Mouse (Mus musculus) inflammation-experienced regulatory T-cells, adult 6 months (primary cell): ENCODE measurements around the gene Syn3. TPM values are rescaled to one million over a fixed set of nuclear protein-coding genes. Genes with fewer than 3 reads are reported as not detected.
"Not testable (repeated sequence)": the region's sequence is repeated elsewhere in the genome, so short reads cannot be mapped to it uniquely, and the experiment has no call there.

Experiments used
- ATAC-seq: one replicate; pipeline ENCODE4 v1.8.0; 2017
- polyA plus RNA-seq, 3 experiments: library from polyadenylated mRNA; unstranded; fragments of 100-300 nt; shearing (Covaris generic); gene quantifications; one replicate each; pipeline ENCODE4 v1.2.1; 2017

Gene Syn3
- not detected for polyA plus RNA-seq

DNA sequence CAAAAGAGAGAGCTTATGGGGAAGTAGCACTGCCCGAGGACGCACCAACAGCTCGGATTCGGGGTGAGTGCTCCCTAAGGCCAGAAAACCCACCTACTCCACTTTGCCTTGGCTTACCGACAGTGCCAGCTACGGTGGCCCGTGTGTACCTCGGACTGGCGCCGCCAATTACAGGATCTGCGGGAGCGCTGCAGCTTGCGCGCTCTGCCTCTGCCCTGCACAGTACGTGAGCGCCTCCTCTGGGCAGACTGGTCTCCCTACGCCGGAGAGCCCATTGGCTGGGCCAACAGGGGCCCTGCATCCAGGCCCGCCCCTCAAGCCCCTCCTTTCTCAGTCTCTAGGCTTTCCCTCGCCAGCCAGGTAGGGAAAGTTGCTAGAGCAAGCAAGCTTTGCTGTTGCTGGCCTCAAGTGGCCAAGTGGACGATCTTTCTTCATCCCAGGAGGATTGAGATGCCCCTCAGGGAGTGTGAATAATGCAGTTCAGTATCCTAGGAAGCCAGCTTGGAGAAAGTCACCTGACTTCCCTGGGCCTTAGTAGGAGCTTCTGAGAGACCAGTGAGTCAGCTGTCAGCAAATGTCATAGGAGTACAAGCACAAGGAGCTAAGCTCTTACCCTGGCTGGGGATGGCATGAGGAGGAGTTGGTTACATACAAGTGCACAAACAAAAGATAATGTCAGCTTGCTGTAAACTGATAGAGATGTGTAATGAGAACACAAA, at the start of gene Syn3:
Gene Syn3 (minus strand): TSS at position 224 of the 719 bp plus-strand sequence.
- no peak for ATAC-seq

- ATAC-seq = not testable (repeated sequence)
Observed at GRCm38 (mm10) chr10:86526357-86526874, 27.7 kb upstream of the Syn3 start.

- no peak for ATAC-seq
Observed at GRCm38 (mm10) chr10:86513801-86514200, 15.1 kb upstream of the Syn3 start.

DNA sequence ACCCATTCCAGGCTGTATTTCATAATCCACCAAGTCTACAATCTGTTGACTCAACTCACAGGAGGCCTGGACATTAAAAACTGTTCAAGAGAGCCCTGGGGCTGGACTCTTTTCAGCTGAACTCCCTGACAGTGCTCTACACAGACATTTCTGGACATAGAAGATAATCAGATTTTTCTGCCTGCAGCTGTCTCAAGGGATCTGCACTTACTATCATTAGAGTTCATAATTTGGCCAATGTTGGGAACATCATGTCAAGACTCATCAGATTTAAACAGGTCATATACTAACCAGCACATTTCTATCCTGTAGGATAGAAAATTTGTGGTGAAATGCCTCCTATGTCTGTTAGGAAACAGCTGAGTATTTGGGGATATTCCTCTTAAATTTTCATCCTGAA, 12.2 kb upstream of the Syn3 start:
- no peak for ATAC-seq

- ATAC-seq = no peak
Observed at GRCm38 (mm10) chr10:86502063-86502462, 3.4 kb upstream of the Syn3 start.

GRCm38 (mm10) chr10:86498051-86498672, 534 bp downstream of the Syn3 start:
- ATAC-seq = no peak

DNA sequence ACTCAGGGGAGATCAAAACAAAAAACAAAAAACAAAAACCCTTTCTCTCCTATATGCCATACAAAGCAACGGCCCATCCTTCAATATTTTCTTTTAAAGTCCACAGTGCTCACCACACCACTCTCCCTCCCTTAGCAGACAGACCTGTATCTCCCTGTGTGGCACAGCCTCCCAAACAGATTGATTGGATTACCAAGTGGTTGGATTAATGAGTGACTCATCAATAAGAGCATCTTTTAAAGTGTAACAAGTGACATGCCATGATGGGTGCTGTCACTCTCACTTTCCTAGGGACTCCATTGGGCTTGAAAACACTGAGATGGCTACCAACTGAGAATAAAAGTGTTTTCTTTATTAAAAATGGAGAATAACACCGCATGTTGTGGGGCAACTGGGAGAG, 2.8 kb downstream of the Syn3 start:
- ATAC-seq = no peak

GRCm38 (mm10) chr10:86493140-86493539, 5.6 kb downstream of the Syn3 start:
- ATAC-seq = no peak

DNA sequence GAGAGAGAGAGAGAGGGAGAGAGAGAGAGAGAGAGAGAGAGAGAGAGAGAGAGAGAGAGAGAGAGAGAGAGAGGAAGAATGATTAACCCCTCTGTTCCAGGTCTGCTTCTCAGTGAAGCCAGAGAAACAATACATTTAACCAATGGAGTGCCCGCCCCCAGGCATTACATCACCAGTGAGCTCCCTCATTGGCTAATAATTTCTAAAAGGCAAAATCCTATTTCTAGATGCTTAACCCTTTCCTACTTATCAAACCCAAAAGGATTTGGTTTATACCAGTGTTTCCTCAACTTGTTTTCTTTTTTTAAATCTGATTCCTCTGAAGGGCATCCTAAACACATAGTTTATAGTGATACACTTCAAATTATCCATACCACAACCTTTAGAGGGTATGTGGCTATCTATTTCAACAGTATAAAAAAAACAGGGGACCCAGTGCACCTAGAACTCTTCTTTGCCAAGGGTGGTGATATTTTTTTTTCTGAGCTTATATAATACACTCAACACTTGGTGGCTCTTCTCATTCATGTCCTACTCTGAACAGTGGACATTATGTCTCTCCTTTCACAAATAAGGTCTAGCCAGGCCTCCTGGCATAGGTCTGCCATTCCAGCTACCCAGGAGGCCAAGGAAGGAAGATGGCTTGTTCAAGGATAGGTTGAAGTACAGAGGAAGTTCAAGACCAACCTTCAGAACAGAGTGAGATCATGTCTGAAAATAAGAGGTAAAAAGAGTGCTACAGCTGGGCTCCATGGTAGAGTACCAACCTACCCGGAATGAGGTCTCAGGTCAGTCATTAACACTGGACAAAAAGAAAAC, 6.4 kb downstream of the Syn3 start:
- ATAC-seq = no peak

DNA sequence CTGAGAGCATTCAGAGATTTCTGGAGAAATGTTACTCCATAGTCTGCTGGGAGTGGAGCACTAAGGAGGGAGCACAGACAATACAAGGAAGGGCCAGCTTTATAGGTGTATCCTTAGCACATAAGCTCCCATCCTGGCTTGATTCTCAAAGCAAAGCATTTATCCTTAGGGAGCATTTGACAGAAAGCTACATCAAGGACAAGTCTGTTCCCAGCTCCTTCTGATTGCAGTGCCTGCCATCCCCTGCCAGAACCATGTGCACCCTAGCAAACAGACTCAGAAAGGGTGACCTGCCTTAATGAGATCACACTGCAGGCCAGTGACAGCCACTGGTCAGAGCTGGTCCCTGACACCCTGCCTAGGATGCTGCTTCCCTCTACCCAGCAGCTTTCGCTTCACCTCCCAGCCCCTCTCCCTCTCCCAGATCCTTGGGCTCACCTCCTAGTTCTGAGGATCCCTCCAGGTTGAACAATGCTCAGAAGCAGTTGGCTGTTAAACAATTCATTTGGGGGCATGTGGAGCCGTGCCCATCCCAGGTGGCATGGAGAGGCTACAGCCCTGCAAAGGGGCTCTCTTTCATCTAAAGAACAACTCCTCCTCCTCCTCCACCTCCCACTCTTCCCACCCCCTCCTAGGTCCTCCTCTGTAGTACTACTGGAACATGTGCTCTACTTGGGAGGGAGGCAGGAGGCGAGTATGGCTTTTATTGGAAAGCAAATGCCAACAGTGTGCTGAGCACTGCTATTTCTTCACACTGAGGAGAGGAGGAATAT, 7.2 kb downstream of the Syn3 start:
- ATAC-seq = no peak

- ATAC-seq = no peak
Observed at GRCm38 (mm10) chr10:86488544-86488943, 10.2 kb downstream of the Syn3 start.

- ATAC-seq = no peak
Observed at GRCm38 (mm10) chr10:86485971-86486370, 12.7 kb downstream of the Syn3 start.

- no peak for ATAC-seq
Observed at GRCm38 (mm10) chr10:86483968-86484367, 14.7 kb downstream of the Syn3 start.

GRCm38 (mm10) chr10:86482496-86482895, 16.2 kb downstream of the Syn3 start:
- no peak for ATAC-seq

DNA sequence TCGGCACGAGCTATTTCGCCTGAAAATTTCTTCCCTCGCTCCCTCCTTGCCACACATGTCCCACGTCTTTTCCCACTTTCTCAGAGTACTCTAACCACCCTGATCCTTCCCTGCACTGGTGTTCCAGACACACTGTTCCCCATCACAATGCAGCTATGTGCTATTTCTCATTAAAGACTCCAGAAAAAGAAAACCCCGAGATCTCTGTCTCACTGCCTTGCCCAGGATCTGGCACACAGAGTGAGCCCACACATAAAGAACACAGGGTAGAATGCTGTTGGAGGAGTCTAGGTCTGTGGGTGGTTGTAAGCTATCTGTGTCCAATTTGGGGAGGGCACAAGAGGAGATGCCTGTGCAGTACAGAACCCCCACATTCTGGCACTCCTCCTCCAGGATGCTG, 18.0 kb downstream of the Syn3 start:
- no peak for ATAC-seq

- ATAC-seq = no peak
Observed at GRCm38 (mm10) chr10:86479718-86480121, 19.0 kb downstream of the Syn3 start.

DNA sequence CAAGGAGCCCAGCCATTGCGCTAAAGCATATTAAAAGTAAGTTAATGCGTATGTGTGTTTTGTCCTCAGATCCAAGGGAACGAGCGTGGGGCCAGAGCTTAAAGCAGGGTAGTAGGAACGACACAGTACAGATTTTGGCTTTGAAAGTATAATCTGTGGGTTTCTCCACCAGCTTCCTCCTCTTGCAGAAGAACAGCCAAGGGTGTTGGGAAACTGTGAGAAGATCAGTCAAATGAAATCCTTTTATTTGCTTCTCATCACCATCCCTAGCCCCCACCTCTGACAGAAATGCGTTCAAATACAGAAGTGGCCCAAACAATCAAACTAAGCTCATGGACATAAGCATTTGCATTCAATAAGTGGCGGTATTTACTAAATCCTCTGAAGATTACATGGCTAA, 22.0 kb downstream of the Syn3 start:
- no peak for ATAC-seq

- no peak for ATAC-seq
Observed at GRCm38 (mm10) chr10:86475270-86475669, 23.4 kb downstream of the Syn3 start.

DNA sequence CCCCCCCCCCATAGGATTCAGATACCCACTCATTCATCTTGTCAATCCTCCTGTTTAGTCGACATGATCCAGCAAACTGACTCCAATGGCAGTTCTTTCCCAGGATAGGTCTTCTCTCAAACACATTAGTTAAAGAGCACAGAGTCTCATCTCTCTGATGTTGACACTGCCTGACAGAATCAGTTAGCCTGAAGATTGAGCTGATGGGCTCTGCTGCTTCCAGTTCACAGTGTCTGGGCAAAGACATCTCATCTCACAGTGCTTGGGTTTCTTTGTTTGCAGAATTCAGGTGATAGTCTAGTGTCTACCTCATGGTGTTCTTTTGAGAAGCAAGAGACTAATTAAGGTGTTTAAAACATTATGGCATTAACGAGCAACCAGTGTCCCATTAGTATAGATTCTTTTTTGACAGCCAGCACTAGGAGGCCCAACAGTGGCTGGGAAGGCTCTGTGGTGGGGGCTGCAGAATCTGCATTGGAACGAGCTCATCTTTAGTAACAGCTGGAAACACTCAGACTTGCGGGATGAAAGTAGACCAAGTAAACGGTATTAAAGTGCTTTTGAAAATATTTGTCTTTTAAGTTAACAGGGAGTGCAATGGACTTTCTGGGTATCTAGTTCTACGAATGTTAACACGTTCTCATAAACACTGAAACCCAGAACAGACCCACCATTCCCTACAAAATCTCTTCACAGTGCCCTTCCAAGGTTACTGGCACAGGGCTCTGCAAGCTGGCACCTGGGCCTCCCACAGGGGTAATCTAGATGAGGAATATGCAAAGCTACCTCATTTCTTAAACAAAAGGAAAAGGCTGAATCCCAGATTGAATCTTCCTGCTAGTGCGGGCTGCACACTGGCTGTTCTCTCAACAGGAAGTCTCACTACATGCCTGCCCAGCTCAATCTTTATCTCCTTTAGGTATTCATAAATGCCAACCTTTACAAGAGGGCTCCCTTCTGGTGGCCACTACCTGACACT, 24.2 kb downstream of the Syn3 start:
- ATAC-seq = no peak

DNA sequence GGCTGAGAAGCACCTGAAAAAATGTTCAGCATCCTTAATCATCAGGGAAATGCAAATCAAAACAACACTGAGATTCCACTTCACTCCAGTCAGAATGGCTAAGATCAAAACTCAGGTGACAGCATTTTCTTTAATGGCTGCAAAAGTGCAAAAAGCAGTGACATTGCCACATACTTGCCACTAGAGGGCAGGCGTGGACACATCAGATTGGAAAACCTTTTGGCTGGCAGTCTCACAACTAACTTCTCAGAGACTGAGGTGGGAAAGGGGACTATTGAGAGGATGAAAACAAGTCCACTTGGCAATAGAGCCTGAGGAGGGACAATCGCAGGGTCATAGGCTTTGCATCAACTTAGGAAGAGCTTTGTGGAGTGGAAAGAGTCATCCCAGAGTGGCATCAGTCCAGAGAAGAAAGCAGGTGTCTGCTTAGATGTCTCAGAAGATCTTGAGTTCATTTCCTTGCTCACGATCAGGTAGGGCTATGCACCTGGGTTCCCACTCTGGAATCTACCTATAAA, 25.0 kb downstream of the Syn3 start:
- ATAC-seq = no peak
